Mouse (Mus musculus): ENCODE results near the gene Sort1.

The Sort1 gene

DNA sequence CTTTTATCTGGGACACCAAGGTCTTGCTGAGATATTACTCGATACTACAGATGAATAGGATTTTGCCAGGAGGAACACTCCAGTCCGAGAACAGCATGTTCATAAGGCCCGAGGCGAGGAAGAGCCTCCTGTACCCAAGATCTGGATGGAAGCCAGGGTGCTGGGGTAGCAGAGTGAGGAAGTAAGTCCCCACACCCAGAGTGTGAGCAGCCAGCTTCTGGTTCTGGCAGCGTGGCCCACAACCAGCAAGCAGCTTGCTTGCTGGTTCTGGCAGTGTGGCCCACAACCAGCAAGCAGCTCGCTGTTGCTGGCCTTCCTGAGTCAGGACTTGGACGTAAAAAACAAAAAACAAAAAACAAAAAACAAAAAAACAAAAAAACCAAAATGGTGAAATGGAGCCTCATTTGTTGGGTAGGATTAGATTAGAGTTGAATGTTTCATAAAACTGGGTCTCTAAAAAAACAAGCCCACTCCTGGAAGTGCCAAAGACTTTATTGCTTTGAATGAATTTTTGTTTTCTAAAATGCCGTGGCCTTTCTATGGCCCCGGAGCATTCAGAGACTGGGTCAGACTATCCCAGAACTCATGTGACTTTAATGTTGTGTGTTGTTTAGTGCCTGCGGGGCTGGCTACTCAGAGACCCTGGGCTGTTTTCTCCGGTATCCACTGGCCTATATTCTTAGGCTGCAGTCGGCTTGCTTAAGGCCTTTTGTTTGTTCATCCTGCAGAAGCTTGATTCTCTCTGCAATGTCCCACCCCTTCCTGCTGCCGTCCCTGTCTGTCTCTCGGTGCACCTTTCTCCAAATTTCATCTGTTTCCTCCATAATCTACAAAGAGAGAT, 11.7 kb downstream of the Sort1 start:
- no peak for DNase-seq (ENCODE audit: low read depth, low spot score)

- peak; percentile 31 for DNase-seq (ENCODE audit: low read depth, low spot score)
Observed at GRCm38 (mm10) chr3:108296220-108297049, 12.6 kb downstream of the Sort1 start.

DNA sequence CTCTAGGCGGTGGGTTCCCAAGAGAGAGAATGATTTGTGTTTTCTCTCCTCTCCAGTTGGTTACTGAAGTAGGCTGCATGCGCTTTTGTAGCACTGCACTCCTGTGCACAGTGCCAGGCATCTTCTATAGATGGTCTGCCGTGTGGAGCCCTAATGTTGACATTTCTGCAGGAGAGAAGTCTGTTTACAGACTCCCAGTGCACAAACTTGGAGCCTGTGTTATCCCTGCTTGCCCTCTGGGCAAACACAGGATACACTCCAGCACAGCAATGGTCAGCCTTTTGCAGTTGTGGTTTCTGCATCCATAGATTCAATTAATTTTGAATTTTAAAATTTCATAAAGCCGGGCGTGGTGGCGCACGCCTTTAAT, 13.2 kb downstream of the Sort1 start:
- no peak for DNase-seq (ENCODE audit: low read depth, low spot score)

- no peak for DNase-seq (ENCODE audit: low read depth, low spot score)
Observed at GRCm38 (mm10) chr3:108297603-108298553, 14.0 kb downstream of the Sort1 start.

GRCm38 (mm10) chr3:108300455-108301030, 16.7 kb downstream of the Sort1 start:
- DNase-seq (ENCODE audit: low read depth, low spot score): no peak

- DNase-seq (ENCODE audit: low read depth, low spot score): no peak
Observed at GRCm38 (mm10) chr3:108303683-108304082, 19.8 kb downstream of the Sort1 start.

- no peak for DNase-seq (ENCODE audit: low read depth, low spot score)
Observed at GRCm38 (mm10) chr3:108304747-108305146, 20.9 kb downstream of the Sort1 start.

- no peak for DNase-seq (ENCODE audit: low read depth, low spot score)
Observed at GRCm38 (mm10) chr3:108306387-108306786, 22.5 kb downstream of the Sort1 start.

DNA sequence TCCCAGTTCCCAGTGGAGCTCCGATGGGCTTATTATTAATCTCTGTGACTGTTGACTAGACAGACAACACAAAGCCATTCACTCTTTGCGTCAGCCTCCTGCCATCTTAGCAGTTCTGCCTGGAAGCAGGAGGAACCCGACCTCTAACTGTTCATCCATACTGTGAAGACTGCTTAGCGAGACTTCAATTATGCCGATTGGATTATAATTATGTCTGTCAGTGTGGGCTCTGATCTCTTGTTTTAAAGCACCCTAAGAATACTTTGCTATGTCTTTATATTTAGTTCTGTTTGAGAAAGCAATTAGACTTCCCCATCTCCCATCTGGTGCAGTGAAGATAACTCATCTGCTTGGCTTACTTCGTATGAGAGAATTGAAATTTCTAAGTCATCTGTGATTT, 23.6 kb downstream of the Sort1 start:
- no peak for DNase-seq (ENCODE audit: low read depth, low spot score)

- no peak for DNase-seq (ENCODE audit: low read depth, low spot score)
Observed at GRCm38 (mm10) chr3:108310921-108311341, 27.0 kb downstream of the Sort1 start.

- no peak for DNase-seq (ENCODE audit: low read depth, low spot score)
Observed at GRCm38 (mm10) chr3:108311688-108312087, 27.8 kb downstream of the Sort1 start.

- no peak for DNase-seq (ENCODE audit: low read depth, low spot score)
Observed at GRCm38 (mm10) chr3:108312414-108312813, 28.5 kb downstream of the Sort1 start.

- no peak for DNase-seq (ENCODE audit: low read depth, low spot score)
Observed at GRCm38 (mm10) chr3:108313138-108313537, 29.3 kb downstream of the Sort1 start.

- no peak for DNase-seq (ENCODE audit: low read depth, low spot score)
Observed at GRCm38 (mm10) chr3:108314038-108314675, 30.3 kb downstream of the Sort1 start.

DNA sequence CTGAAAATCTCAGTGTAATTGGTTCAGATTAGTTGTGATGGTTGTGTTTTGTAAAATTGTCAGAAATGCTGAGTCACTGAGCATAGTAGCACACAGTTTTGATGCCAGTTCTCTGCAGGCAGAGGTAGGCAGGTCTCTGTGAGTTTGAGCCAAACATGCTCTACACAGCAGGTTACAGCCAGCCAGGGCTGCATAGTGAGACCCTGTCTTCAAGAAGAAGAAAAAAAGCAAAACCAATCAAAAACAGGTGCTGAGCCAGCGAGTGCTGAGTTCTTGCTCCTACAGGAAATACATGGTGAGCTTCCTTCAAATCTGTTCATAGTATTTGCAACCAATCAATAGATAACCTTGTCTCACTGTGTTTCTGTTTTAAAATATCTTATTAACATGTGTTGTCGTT, 34.6 kb downstream of the Sort1 start:
- DNase-seq (ENCODE audit: low read depth, low spot score): no peak

GRCm38 (mm10) chr3:108321671-108322070, 37.8 kb downstream of the Sort1 start:
- DNase-seq (ENCODE audit: low read depth, low spot score): no peak

- DNase-seq (ENCODE audit: low read depth, low spot score): no peak
Observed at GRCm38 (mm10) chr3:108322136-108322535, 38.3 kb downstream of the Sort1 start.

- no peak for DNase-seq (ENCODE audit: low read depth, low spot score)
Observed at GRCm38 (mm10) chr3:108322962-108323361, 39.1 kb downstream of the Sort1 start.

- no peak for DNase-seq (ENCODE audit: low read depth, low spot score)
Observed at GRCm38 (mm10) chr3:108324837-108325236, 41.0 kb downstream of the Sort1 start.

DNA sequence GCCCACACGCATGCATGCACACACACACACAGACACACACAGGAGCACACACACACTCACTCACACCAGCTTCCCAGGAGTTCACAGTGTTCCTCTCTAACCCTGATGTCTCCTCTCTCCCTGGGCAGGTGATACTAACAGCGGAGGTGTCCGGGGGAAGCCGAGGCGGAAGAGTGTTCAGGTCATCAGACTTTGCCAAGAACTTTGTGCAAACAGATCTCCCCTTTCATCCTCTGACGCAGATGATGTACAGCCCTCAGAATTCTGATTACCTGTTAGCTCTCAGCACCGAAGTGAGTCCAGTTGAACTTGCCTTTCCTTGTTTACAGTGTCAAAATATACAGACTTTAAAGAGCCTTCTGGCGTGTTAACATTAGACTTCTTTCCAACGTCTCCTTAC, 41.6 kb downstream of the Sort1 start:
- no peak for DNase-seq (ENCODE audit: low read depth, low spot score)

DNA sequence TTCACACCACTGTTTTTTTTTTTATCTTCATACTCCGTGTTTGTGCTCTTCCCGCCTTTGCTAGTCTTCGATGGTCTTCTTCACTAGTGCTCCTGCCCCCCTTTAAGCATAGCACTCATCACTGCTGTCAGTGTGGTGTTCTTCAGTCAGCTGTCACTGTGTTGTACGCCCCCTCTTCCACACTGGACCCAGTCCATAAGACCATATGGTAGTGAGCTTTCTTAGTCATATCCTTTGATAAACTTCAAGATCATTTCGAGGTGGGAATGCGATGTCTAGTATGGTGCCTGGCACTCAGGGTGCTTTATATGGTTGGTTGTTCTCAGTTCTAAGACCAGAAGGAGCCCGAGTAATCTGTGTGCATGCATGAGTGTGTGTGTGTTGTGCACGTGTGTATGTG, 43.4 kb downstream of the Sort1 start:
- no peak for DNase-seq (ENCODE audit: low read depth, low spot score)
